Mouse (Mus musculus): Measurements from ENCODE around the gene Atn1.

DNA sequence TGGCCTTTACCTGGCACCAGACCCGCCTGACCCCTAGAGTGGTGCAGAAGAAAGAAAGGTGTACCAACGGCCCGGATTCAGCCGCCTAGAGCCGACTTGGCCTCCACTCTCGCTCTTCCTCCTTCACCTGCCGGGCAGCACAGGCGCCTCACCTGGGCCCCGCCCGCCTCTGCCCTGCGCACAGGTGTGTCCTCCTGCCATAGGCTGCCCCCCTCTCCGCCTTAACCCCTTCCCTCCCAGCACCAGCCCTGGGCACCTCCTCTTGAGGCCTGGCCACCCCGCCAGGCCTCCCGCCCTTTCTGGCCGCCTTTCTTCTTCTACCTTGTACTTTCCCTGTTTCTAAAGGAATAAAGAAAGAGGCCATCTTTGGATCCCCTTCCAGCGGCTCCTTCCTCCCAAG lies 37.6 kb downstream of the Atn1 start:
- TF ChIP-seq CTCF (IDR thresholded peaks at IDR 0.05; ENCODE audit: low read depth) (no peak), EP300 (optimal IDR thresholded peaks at IDR 0.05) (no peak)

All from stomach, postnatal 0 days (tissue).